Mouse (Mus musculus) c-Kit-negative CD71-positive TER-119-positive erythroid progenitor cells, embryonic 14.5 days (primary cell): ENCODE data around the gene Eif4h.
"Not testable (repeated sequence)": the region's sequence is repeated elsewhere in the genome, so short reads cannot be mapped to it uniquely, and the experiment has no call there.

Experiments
- DNase-seq: peaks from one replicate; pipeline ENCODE4 v3.0.0-alpha.2; 2013; ENCODE audit warnings: low read depth, low spot score

Eif4h gene

DNA sequence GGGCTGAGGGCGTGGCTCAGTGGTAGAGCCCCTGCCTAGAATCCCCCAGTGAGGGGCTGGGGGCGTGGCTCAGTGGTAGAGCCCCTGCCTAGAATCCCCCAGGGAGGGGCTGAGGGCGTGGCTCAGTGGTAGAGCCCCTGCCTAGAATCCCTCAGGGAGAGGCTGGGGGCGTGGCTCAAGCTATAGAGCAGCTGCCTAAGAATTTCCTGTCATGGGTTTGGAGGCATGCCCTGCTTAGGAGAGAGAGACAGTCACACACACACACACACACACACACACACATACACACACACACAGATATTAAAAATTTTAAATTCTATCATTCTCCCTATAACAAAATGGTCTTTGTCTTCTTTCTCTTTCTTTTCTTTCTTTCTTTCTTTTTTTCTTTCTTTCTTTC lies 9.7 kb upstream of the Eif4h start:
- DNase-seq, result not testable (repeated sequence)

DNA sequence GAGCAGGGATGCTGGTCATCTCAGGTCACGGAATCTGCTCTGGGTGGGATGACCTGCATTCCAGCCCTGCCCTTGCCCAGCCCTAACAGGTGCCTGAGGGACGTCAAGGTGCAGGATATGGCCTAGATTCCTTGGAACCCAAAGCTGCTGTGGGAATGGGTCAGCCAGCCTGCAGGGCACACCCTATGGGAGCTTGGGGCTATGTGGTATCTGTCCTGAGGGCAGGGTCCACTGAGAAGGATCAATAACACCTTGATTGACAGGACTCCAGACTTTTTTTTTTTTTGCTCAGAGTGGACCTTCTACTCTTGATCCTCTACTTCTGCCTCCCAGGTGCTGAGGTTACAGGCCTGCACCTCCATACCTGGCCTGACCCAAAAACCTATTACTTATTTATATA lies 8.1 kb upstream of the Eif4h start:
- no peak for DNase-seq

DNA sequence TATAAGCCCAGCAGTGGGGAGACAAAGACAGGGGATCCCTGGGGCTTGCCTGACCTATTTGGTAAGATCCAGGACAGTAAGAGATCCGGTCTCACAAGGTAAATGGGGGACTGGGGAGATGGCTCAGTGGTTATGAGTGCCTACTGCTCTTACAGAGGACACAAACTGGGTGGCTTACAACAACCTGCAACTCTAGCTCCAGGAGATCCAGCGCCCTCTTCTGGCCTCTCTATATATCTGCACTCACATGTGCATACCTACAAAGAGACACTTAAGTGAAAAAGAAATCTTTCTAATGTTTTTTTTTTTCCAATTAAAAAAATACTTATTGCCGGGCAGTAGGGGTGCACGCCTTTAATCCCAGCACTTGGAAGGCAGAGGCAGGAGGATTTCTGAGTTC lies 7.2 kb upstream of the Eif4h start:
- no peak for DNase-seq

DNA sequence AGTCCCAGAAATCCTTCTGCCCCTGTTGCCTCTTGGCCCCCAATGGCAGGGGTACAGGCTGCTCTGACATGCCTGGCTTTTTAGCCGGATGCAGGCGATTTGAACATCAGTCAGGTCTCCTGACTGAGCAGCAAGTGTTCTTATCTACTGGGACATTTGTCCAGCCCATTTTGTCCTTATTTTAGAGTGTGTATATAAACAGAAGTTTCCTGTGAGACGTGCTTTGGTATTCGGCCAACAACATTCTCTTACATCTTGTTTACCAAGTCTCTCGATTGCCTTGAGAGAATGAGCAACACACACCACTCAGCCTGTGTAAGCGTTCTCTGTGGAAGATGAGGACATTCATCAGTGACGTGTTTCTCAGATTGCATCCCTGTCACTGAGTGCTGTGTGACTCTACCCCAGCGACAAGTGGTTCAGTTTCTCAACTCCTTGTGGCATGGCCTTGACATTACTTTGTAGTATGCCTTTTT lies 5.4 kb upstream of the Eif4h start:
- no peak for DNase-seq

DNA sequence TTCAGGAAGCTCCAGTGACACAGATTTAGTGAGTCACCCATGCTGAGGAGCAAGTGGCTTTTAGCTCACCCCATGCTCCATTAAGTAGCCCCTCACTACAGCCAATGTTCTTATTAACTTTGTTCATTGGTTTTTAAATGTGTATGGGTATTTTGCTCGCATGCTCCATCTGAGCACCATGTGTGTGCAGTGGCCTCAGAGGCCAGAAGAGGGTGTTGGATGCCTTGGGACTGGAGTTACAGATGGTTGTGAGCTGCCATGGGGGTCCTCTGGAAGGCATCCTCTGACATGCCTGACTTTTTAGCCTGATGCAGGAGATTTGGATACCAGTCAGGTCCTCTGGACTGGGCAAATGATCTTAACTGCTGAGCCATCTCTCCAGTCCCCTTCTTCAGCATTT lies 4.8 kb upstream of the Eif4h start:
- no peak for DNase-seq

DNA sequence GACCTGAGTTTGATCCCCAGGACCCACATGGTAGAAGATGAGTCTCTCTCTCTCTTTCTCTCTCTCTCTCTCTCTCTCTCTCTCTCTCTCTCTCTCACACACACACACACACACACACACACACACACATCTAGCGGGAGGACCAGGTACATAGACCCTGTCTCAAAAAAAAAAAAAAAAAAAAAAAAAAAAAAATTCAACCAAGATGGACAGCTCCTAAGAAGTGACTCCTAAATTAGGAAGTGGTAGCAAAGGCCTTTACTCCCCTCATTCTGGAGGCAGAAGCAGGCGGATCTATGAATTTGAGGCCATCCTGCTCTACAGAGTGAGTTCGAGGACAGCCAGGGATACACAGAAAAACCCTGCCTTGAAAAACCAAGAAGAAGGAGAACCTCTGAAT lies 1.1 kb upstream of the Eif4h start:
- DNase-seq, result no peak

DNA sequence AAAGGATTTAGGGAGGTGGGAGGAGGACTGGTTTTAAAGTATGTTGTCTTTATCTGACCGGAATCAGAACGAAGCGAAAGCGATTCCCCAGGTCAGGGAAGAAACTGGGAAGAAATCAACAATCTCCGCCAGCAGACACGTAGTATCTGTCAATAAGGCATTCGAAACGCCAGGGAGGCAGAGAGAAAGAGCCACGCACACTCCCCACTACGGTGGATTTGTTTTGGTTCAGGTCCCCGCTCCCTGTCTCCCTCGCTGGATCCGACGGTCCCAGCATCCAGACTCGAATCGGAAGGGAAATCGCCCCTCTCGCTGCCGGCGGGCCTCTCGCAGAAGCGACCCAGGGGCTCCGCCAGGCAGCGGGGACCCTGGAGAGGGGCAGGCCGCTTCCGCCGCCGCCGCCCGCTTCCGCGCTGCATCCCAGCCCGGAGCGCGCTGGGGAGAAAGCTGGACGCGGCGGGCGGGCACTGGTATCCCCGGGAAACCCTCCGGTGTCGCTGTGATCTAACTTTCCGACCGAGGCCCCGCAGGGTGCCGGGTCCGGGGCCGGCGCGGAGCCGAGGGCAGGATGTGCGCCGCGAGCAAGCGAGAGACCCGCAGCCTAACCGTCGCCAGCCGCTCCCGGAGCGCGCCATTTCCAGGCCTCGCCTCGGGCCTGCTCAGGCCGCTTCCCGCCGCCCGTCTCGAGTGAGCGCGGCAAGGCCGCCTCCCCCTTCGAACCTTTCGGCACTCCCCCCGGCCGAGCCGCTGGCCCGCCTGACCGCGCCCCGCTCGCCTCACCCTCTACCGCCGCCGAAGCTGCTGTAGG lies 625 bp downstream of the Eif4h start:
- DNase-seq, result peak; percentile 27

DNA sequence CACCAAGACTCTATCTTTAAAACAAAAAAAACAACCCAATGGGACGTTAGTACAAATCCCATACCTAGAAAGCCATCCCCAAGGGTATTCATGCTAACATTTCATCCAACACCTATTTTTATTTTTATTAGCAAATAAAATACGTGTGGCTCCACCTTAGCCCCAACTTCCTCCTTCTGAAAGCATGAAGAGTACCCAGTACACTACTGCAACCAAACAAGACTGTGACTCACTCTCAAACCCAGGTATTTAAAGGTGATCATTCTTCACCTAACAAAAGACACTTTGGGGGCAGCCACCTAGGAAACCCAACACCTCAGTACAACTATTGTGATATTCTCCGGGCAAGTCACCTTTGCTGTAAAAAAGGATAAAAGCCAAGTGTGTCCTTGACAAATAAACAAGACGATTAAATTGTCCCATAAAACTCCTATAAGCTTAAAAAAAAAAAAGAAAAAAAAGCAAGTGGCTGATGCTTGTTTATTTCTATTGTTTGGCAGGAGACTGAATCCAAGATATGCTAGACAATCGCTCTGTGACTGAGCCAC lies 1.4 kb downstream of the Eif4h start:
- DNase-seq, result no peak

DNA sequence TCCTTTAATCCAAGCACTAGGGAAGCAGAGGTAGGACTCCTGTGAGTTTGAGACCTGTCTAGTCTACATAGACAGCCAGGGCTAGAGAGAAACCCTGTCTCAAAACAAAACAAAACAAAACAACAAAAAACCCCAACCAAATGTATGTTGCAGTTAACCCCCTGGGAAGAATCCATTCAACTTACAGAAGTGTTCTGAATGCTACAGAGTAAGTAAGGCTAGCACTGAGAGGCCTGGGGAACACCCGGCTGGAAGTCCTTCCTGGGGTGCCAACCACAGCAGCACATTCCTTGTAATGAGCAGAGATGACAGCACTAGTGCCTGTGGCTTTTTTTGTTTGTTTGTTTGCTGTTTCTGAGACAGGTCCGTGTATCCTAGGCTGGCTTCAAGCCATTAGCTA lies 6.4 kb downstream of the Eif4h start:
- no peak for DNase-seq

DNA sequence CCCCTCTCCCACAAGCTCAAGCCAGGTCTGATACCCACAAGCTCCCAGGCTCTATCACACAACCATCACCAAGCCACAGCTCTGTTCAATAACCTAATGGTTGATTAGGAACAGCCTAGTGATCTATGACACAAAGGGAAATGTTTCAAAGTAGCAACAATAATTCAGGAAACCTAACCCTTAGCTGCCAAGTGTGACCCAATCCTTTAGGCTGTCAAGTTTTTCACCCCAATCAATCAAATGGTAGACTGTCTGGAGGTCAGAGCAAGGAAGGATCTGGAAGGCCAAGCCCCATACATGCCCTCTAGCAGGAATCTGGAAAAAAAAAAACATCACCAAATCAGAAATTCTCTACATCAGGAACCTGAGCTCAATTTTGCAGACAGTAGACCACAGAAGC lies 8.5 kb downstream of the Eif4h start:
- no peak for DNase-seq

DNA sequence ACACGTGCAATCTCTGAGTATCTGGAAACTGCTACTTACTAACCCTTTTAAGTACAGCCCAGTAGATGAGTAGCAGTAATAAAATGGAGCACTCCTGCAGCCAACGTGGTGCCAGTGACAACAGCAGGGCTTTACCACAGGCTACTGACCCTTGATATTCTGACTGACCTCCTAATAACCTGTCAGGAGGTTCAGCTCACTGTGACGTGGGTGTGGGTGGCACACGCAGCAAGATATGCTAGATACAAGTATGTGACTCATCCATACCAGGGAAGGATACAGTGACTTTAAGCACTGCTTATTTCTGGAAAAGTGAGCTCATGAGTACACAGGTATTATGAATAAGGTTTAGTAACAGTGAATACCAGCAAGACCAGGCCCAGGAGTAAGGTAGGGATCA lies 9.8 kb downstream of the Eif4h start:
- DNase-seq, result no peak

DNA sequence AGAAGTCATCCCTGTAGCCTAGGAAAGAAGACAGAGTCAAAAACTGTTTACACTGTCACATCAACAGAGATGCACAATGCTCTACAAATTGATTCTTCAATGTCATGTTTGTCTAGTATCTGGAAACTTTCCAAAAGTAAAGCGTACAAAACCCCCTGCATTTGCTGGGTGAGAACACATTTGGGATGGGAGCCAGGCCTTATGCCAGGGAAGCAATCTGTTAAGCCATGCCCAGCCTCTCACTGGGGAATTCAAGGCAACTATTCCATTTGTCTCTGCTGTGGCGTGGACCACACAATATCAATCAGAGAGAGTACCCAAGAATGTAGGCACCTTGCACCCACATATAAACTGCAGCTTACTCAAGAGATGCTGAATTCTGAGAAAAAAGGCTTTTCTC lies 17.2 kb downstream of the Eif4h start:
- DNase-seq, result no peak

DNA sequence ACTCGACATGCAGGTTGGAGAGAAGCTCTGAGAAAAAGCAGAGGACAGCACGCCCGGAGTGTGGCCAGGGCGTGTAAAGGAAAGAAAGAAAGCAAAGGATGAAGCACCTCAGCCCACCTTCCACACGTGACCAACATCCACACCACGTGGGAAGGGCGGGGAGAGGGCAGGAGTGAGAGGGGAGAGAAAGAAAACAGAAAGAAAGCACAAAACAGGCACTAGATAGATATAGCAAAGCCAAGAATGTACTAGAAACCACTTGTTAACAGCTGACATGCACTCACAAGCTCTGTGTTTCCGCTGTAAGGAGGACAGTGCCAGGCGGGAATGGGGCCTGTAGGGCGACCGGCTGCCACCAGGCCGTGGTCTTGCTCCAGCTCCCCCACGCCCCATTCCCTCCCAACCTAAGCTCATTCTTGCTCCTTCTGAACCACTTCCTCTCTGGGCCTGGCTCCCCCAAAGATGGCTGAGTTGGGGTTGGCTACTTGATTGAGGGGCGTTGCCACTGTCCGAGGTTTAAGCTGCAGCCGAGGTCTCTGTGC lies 18.1 kb downstream of the Eif4h start:
- no peak for DNase-seq

DNA sequence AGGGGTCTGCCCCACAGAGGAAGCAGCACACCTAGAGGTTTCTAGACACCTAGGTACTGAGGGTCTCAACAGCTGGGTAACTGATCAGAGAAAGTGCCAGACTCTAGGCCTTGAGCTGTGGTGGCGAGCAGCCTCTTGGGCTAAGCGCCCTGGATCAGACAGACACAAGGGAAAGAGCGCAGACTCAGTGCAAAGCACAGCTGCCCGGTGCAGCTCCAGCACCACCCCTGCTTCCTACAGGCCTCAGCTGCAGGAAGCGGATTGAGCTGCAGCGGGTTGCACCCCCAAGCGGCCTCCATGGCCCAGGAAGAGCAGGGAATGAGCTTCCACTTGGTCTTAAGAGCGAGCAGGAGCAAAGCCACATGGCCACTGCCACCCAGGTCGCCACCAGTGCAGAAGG lies 18.8 kb downstream of the Eif4h start:
- DNase-seq, result no peak

DNA sequence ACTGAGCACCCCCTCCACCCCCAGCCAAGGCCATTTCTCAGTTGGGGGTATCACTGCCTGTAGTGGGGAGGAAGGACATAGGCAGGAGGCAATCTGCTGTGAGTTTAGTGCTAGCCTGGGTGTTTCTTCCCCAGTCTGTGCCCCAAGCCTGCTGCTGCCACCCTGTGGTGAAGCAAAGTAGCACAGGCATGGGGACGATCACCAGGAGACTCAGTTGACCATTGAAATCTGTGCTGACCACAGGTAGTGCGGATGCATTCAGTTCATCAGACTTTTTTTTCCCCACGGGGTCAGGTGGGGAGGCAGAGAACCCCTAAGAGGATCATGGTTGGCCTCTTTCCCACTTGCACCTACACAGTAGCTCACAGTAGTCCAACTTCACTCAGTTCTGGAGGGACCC lies 22.2 kb downstream of the Eif4h start:
- DNase-seq, result peak; percentile 27

DNA sequence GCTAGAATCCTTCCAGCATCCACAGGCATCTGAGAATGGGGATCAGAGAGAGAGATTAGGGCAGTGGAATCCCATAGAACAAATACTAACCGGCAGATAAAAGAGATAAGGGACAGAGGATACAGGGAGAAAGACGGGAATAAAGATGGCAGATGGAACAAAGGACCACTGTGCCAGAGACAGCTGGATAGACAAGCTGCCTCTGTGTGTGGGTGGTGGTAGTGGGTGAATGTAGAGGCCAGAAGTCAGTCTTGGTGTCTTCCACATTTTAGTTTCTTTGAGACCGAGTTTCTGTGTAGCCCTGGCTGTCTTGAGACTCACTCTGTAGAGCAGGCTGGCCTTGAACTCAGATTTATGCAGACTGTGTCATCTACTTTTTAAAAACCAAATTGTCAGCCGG lies 23.5 kb downstream of the Eif4h start:
- DNase-seq, result no peak

DNA sequence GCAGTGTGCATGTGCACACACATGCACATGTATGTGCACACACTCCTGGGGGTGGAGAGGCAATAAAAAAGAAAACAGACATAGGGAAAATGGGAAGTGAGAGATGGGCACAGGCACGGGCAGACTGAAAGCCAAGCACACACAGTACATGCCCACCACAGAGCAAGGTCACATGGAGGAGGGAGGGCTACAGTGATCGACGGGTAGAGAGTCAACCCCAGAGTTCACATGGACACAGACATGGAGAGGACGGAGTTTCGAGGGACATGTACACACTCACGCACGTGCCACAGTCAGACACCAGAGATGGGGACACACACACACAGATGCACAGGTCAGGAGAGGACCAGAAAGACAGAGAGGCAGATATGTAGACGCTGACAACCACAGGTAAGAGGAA lies 23.9 kb downstream of the Eif4h start:
- DNase-seq, result no peak

DNA sequence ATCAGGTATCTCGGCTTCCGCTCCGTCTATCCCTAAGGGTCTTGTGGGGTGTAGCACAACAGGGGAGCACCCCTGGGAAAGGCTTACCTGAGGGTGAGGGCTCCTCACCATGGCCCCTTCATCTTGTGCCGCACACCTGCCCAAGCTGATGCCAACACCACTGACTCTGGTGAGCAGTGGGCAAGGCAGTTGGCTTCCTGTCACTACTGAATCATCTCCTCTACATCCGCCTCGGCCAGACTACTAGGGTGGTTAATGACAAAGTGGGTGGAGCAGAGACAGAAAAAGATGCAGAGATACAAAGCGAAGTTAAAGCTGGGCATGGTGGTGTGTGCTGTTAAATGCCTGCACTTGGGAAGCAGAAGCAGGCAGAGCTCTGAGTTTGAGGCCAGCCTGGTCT lies 24.5 kb downstream of the Eif4h start, which contains the start of gene Lat2:
TSS of gene Lat2 (minus strand) at position 224 of the 400 bp plus-strand sequence.
- no peak for DNase-seq

DNA sequence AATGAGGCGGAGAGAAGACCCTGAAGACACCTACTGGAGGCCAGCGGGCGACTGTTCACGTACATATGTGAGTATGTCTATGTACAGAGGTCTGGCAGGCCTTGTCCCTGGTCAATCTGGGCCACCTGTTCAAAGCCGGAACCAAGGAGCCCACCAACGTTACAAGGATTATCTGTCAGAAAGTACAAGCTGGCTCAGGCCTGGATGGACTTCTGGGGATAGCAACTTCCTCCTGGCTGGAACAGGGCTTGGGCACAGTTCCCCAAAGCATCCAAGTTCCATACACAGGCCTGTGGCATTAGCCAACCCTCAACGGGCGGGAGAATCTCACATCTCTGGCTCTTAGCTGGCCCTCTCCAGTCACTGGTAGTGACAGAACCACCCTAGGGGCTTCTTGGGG lies 25.0 kb downstream of the Eif4h start:
- no peak for DNase-seq

DNA sequence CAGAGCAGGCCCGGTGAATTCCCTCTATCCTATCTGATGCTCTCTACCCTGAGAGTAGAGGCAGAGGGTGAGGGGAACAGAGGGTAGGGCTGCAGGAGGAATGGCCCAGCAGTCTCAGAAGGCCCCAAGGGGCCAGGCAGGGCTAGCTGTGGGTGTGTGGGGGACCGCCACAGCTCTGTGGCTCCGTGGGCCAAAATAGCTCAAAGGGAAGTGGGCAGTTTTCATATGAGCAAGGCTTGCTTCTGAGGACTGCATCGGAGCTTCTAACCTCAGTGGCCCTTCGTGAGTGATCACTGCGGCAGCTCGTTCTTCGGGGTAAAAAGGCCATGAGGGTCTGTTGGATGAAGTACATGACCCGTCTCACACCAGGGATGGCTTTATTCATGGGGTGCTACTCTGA lies 25.6 kb downstream of the Eif4h start:
- no peak for DNase-seq

DNA sequence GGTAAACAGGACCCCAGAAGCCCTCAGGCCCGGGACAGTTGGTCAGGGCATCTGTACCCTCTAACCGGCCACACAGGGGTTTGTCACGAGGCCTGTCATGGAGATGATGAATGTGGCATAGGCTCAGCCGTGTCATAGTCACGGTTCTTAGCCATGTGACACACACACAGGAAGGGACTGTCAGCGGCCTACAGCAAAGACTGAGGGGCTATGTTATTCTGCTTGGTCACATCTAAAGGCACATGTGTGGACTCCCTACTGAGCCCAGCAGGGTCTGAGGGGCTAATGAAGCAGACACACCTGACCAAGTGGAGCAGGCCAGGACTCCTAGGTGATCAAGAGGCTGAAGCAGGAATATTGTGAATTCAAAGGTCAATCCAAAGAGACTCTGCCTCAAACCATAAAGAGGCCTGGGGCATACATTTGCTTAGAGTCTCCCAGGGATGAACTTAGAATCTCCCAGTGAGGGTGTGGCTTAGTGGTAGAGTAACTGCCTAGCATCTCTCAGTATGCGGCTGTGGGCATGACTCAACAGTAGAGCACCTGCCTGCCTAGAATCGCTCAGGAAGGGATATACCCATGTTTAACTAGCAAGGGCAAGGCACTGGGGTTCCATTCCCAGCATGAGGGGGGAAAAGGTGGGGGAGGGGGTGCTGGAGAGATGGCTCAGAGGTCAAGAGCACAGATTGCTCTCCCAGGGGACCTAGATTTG lies 27.3 kb downstream of the Eif4h start:
- no peak for DNase-seq

DNA sequence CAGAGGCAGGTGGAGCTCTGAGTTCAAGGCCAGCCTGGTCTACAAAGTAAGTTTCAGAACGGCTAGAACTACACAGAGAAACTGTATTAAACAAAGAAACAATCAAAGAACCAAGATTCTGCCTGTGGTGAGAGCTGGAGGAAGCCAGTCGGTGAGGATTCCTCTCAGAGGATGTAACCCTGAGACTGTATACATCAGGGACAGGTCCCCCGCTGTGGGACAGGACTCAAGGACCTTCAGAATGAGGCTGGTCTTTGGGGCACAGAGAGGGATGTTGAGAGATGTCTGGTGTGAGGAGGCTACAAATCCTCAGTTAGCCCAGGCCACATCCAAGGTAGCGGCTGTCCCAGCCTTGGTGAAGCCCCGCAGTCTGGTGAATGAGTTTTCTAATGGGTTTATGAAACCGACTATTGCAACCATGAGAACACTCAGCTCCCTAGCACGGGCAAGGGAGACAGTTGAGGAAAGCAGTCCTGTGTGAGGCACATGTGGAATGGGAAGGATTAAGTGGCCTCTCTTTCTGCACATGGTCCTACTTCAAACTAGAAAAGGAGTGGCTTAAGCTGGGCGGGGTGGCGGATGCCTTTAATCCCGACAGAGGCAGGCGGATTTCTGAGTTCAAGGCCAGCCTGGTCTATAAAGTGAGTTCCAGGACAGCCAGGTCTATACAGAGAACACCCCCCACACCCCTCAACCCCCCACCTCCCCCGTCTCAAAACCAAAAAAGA lies 29.2 kb downstream of the Eif4h start:
- DNase-seq, result no peak
